Mouse (Mus musculus) left cerebral cortex, postnatal 4 days (tissue): Measurements from ENCODE around the gene Hmg20b. TPM values are rescaled to one million over a fixed set of nuclear protein-coding genes. Genes with fewer than 3 reads are reported as not detected.
A peak's percentile ranks its signal among the peaks of the same experiment; 100 is the strongest.

ENCODE experiments used
- DNase-seq: peaks from one replicate; pipeline ENCODE4 v3.0.0-alpha.2; 2022
- intact Hi-C: fragments of 180-260 bp; cut with DNase I; formaldehyde crosslinking; loops from one replicate; pipeline ENCODE4 v1.15.1; 2025
- total RNA-seq, 2 experiments: library from RNA; stranded (reverse); gene quantifications; 2 replicates each; pipeline ENCODE4 v1.2.3; 2021

The Hmg20b gene
- total RNA-seq, 2 experiments from 2014 or later: 23.5 to 26.8 TPM

DNA sequence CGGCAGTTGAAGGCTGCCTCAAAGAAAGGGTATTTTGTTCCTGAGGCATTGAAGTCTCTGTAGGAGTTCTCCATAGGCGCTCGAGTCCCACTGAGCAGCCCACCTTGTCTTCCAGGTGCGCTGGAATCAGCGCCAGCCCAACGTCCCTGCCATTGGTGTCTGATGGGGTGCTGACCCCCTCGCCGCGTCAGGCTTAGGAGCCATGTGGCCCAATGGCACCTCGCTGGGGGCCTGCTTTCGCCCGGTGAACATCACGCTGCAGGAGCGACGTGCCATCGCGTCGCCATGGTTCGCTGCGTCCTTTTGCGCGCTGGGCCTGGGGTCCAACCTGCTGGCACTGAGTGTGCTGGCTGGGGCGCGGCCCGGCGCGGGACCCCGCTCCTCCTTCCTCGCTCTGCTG, 18.0 kb downstream of the Hmg20b start:
- no peak for DNase-seq
- intact Hi-C loops: no loop called here

DNA sequence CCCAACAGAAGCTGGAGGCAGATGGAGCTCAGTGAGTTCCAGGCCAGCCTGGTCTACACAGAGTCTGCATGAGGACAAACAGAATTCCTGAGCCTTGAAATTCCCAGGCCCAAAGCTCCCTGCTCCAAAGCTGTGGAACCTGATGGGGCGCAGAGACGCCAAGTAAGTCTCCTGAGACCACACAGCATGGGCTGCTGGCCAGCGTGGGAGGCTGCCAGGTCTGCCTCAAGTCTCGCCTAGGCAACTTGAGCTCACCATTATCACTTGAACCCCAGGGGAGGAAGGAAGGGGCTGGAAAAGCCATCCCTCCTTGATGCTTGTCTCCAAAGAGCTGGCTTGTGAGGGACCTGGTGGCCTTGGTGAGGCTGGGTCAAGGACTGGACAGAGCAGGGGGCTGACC, 20.3 kb downstream of the Hmg20b start:
- no peak for DNase-seq
- intact Hi-C loops: no loop called here

DNA sequence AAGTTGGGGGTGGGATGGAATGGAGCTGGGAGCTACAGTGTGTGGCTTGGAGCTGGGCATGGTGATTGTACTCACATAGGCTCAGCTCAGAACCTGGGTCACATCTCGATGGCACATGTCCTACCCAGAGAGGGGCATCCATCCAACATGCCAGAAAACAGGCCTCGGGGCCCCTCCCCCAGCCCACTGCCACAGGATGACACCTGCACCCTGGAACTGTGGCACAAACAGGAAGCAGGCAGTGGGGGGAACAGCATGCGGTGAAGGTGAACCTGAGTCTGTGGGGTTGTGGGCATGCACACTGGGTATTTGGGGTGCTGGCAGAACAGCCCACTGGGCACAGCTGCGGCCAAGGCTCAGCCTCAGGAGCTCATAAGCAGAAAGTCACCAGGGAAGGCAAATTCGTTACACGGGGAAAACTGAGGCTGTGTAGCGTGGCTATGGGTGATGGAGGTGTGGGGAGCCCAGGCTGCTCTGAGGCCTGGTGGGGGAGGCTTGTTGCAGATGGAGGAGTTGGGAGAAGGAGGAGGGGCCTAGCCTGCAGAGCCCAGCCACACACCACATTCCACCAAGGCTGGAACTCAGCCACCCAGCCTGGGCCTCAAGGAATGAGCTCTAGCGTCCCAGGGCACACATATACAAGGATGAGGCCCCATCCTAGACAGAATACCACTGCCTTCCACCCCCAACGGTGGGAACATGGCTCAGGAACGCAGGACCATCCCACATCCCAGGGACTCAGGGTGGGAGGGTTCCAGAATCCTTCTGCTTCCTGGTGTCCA, 20.9 kb downstream of the Hmg20b start:
- no peak for DNase-seq
- intact Hi-C loops: no loop called here

GRCm38 (mm10) chr10:81328386-81328785, 21.9 kb downstream of the Hmg20b start, which contains the start of gene Tbxa2r:
Tbxa2r (plus strand) TSS chr10:81328731.
- intact Hi-C loops: no loop called here
- DNase-seq: no peak

DNA sequence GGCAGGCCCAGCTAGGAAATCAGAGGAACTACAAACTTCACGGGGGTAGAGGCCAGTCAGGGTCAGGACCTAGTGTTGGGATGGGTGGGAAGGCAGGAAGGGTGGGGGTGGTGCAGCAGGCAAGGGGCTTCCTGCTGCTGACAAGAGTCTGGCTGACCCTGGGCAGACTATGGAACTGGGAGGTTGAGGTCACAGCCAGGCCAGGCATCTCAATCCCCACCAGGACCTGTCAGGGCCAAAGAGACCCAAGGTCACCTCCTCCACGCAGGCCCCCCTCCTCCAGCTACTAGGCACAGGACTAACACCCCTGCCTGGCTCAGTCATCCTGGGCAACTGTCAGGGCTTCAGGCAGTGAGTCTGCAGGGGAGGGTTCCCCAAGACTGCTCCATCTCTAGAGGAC, 22.3 kb downstream of the Hmg20b start:
- no peak for DNase-seq
- intact Hi-C loops: no loop called here

DNA sequence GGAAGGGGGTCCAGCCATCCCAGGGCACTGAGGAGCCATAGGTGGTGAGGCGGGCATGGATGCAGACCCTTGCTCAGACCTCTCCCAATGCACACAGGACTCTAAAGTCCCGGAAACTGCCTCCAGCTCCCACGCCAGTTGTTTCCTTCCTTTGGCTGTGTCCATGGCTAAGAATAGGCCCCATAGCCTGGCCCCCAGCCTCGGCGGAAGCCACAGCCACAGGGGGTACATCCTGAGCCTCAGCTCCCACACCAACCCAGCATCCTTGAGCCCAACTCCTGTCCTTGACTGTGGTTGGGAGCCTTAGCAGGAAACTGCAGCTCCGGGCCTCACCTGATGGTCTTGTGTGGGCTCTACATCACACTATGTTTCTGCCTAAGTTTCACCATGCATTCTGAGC, 23.4 kb downstream of the Hmg20b start:
- no peak for DNase-seq
- intact Hi-C loops: no loop called here

DNA sequence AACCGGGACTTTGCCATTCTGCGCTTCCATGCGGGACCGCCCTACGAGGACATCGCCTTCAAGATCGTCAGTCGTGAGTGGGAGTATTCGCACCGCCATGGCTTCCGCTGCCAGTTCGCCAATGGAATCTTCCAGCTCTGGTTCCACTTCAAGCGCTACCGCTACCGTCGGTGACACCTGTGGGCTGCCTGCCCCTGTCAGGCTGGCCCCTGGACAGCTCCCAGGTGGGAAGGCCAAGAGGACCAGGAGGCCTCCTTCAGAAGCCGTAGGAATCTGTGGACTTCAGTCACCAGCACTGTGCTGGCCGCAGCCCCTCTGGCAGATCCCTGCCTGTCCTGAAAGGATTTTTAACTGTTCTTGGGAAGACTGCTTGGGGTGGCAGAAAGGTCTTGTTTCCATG, 24.5 kb downstream of the Hmg20b start:
- intact Hi-C loops: no loop called here
- no peak for DNase-seq

- no peak for DNase-seq
- intact Hi-C loops: no loop called here
Measured at GRCm38 (mm10) chr10:81325176-81325575, 25.1 kb downstream of the Hmg20b start.

DNA sequence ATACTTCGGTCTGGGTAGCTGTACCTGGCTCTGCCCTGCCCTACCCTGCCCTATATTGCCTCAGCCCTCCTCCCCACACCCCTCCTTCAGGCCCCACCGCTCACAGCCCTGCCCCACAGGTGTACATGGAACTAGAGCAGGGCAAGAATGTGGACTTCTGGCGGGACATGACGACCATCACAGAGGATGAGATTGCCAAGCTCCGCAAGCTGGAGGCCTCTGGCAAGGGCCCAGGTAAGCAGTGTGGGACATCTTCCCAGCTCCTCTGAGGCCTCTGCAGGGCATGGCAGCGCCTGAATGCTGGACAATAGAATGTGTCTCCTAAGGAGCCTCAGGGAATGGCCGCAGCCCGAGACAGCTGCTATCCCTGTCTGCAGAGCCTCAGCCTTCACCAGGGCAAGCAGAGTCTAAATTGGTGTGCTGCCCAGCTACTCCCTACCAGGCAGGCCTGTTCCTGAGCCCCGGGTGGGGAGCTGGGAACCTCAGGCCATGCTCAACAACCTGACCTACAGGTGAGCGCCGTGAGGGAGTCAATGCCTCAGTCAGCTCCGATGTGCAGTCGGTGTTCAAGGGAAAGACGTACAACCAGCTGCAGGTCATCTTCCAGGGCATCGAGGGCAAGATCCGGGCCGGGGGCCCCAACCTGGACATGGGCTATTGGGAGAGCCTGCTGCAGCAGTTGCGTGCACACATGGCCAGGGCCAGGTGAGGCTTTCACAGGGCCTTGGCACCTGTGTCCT, 26.3 kb downstream of the Hmg20b start:
- intact Hi-C loops: no loop called here
- no peak for DNase-seq

DNA sequence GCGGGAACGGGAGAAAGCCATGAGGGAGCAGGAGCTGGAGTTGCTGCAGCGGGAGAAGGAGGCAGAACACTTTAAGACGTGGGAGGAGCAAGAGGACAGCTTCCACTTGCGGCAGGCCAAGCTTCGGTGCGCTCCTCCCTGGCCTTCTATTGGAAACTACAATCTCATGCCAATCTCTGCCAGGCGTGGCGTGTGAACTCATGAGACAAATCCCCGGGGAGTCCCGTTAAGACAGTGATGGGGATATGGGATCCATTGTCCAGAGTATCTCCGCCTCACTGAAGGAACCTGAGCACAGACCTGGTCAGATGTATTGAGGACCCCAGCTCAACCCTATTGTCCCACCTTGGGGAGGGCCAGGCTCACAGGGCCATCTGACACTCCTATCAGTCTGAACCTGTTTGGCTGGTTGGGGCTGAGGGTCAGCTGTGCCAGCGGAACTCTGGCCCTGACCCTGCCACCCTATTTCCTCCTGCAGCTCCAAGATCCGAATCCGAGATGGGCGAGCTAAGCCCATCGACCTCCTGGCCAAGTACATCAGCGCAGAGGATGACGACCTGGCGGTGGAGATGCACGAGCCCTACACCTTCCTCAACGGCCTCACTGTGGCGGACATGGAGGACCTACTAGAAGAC, 27.0 kb downstream of the Hmg20b start:
- intact Hi-C loops: no loop called here
- DNase-seq: no peak

GRCm38 (mm10) chr10:81322444-81322843, 27.8 kb downstream of the Hmg20b start:
- intact Hi-C loops: no loop called here
- DNase-seq: no peak

DNA sequence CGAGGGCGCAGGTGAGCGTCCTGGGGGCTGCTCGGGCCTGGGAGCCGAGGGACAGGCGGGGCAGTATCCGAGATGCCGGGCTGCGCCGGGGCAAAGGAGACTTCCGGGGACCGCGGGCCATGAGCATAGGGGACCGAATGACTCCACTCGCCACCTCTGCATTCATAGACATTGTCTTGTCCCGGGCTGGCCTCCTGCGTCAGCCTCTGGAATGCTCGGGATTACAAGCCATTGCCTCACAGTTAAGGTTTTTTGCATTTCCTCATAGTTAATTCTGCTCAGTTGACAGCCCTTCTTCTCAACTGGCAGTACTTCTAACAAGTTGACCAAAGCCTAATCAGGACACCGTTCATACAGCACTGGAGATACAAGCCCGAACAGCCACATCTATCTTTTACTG, 28.8 kb downstream of the Hmg20b start:
- DNase-seq: no peak
- intact Hi-C loops: no loop called here

DNA sequence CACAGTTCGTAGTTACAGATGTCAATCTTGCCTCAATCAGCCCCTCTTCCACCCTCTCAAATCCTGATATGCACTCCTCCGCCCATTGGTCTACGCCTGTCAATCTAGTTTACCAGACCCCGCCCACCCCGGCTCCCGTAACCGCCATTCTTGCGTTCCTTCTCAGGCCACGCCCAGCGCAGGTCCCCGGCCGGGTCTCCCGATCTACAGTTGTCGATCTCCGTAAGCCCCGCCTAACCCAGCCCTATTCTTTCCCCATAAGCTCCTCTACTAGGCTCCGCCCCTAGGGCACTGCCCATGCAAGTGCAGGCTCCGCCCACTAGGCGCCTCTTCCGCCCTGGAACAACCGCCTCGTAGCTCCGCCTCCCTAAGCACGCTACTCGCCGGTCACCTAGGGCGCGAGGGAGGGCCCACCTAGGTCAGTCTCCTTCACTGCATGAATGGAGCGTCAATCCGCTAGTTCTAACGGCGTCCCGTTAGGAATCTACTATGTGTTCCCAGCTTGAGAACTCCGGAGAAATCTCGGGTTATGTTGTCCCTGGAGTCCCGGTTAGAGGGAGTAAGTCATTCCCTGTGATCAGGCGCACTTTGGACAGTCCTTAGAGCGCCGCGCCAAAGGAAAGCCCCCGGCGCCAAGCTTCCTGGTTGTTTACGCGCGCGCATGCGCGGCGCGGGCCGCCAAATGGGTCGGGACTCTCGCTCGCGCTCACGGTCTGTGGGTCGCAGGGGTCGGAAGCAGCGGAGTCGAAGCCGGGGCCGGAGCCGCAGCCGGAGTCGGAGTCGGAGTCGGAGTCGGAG, 29.5 kb downstream of the Hmg20b start, which contains the start of gene Cactin:
Gene Cactin (plus strand): TSS at position 554 of the 798 bp plus-strand sequence.
- intact Hi-C loops: no loop called here

GRCm38 (mm10) chr10:81319741-81320549, 30.3 kb downstream of the Hmg20b start:
- intact Hi-C loops: loop anchor here (2.0 kb wide), 1 partner anchor 27 kb away; the partner anchor contains the start of gene Pip5k1c
- peak; percentile 48 for DNase-seq

More for the DNA sequence above, 29.5 kb downstream of the Hmg20b start, which contains the start of gene Cactin:
- DNase-seq: peak; percentile 100

- DNase-seq: peak; percentile 53
- intact Hi-C loops: loop anchor here (2.0 kb wide), 1 partner anchor 27 kb away; the partner anchor contains the start of gene Pip5k1c
Measured at GRCm38 (mm10) chr10:81319330-81319699, 31.0 kb downstream of the Hmg20b start.

GRCm38 (mm10) chr10:81318589-81319329, 31.5 kb downstream of the Hmg20b start:
- peak; percentile 45 for DNase-seq
- intact Hi-C loops: loop anchor here (2.0 kb wide), 1 partner anchor 26 kb away; the partner anchor contains the start of gene Pip5k1c

DNA sequence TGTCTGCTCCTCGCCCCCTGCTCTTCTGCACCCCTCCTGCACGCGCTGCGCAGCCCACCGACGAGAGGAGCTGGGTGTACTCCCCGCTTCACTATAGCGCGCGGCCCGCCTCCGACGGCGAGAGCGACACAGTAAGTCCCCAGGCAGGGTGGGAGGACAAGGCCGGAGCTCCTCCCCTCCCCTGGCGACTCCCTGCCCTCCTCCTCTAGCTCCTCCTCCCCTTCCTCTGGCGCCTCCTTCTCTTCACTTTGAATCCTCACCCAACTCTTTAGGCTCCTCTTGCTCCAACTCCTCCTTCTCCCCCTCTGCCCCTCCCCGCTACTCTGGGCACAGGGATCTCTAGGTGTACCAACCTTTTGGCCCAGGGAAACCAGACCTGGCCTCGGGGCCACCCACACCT, 33.0 kb downstream of the Hmg20b start:
- no peak for DNase-seq
- intact Hi-C loops: no loop called here

DNA sequence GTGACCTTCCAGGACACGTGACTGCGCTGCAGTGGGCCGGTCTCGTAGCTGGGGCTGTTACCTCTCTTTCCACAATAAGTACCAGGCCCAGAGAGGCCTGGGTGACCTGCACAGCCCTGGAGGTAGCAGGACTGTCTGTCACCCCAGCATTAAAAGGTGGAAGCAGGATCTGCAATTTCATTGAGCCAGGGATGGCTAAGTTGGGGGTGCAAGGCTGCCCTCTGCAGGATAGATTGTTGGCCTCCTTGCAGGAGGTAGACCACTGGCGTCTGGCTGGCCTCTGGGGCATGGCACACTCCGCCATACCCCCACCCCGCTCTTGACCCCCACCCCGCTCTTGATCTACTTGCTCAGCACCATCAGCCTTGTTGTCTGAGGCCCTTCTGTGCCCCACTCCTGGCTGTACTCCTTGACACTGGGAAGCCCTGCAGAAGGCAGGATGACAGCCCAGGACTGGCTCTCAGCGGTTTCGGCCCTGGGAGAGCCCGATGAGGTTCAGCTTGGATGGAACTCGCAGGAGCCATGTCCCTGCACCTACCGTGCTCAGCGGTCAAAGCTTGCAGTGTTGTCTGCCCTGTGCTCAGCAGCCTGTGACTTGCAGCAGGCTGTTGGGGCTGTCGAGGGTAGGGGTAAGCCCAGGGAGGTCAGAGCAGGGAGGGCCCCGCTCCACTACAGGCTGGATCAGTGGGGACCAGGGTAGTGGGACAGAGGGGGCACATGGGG, 33.8 kb downstream of the Hmg20b start:
- intact Hi-C loops: no loop called here
- DNase-seq: no peak
